Mouse (Mus musculus) urinary bladder, adult 2 months (tissue): ENCODE measurements at regions not wholly inside any gene's neighbourhood (a gene's known extent, or its start where the extent isn't known, plus 50 kb on each side); places are given as distances from the start of the nearest gene placed in this dataset.

Experiments used
- DNase-seq: peaks from one replicate; pipeline ENCODE4 v3.0.0; 2022; ENCODE audit warnings: low spot score

DNA sequence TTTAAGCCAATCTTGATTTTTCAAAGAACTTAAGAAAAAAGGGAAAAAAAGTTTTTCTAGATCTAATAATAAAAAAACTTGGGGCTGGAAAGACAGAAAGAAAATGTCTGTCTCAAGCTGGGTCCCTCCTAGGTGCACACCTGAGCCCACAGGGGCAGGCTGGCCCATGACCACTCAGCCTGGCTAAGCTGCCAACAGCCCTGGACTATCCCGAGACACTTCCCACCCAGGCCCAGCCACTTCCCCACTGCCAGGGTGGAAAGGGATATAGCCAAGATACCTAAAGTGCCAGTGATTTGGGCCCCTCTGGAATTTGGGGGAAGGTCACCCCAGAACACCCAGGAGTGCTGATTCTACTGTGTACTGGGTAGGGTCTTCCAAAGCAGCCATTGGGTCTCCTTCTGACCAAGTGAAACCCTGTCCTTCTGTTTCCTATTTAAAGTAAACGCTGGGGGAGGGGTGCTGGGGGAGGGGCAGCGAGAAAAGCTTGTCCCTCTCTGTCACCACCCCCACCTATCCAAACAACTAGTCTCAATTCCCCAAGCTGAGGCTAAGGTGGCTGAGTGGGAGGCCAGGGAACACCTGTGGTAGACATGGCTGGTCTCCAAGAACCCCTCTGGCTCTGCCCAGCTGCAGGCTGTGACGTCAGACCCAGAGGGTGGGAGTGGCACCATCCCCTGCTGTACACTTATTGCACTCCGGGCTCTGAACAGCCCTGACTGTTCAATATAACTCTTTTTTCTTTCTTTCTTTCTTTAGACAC is 62.6 kb downstream of the Mcfd2 start:
- DNase-seq: no peak

DNA sequence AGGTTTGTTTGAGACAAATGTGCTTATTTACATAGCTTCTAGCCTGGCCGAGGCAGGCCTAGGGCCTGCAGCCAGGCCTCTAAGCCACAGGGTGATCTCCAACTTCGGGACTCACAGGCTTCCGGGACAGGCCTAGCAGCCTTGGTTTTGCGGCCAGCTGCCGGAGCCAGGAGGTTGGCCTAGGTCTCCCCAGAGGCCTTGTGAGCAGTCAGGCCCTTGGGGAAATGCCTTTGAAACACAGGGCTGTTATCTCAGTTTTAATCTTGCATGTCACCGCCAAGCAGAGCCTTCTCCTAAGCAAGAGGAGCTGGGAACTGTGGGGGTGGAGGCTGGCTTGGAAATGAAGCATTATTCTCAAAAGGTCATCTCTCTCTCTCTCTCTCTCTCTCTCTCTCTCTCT is 63.2 kb downstream of the Mcfd2 start:
- peak; percentile 40 for DNase-seq

DNA sequence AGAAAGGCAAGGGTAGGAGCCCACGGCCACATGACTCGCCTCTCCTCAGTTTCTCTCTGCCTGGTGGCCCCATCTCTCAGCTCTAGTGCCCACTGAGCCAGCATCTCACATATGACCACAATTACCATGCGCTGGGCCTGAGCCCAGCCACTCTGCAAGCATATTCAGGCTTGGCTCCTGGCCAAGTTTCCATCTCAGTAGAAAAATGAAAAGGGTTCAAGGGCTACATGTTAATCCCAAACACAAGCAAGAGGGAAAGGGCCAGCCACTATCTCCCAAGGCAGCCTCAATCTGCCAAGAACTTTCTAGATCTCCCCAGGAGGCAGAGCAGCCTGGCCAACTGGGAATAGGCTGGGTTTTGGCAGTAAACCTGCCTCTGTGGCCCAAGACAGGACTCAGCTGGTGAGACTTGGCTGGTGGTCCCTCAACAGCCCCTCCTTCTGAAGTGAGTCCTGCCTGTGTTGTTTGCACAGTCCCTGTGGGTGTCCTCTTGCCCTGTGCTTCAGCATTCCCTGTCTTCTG is 65.0 kb downstream of the Mcfd2 start:
- DNase-seq: no peak

DNA sequence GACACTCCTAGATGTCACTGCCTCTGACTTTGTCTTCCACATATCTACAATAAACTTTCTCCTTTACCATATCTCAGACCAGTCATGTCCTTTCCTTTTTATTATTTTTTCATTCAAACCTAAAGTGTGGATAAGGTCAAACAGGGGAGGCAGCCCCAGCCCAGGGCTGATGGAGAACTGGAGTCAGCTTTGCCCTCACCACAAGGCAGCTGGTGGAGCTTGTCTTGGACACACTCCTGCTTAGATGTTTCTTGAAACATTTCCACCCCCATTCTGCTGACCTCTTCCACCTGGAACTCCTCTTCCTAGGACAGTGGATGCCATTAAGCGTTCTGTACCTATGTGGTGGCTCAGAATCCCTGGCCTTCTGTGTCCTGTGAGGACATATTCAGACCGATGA is 65.6 kb downstream of the Mcfd2 start:
- no peak for DNase-seq

DNA sequence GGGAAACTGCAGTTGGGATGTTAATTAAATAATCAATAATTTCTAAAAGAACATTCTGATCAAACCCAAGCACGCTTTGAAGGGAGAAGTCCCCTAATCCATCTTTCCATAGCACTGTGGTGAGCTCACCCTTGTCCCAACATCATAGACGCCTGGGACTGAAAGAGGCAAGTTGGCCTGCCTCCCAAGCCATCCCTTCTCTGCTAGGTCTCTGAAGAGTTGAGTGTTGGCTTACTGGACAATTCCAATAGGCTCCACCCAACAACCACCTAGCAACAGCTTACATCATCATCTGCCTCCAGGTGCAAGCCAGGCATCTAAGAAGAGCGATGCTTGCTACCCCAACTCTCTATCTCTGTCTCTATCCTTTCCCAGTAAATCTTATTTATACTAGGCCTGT is 66.6 kb downstream of the Mcfd2 start:
- no peak for DNase-seq

DNA sequence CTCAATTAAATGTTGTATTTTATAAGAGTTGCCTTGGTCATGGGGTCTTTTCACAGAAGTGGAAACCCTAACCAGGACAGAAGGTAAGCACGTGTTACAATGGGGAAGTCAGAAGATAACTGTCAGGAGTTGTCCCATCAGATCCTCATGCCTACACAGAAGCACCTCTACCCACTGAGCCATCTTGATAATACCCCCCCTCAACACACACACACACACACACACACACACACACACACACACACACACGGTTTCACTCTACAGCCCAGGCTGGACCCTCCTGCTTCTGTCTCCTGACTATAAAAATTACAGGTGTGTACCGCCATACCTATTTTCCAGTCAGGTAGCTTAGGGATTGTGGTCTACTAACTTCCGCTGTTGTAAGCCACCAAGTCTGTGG is 68.3 kb downstream of the Mcfd2 start:
- DNase-seq: no peak

DNA sequence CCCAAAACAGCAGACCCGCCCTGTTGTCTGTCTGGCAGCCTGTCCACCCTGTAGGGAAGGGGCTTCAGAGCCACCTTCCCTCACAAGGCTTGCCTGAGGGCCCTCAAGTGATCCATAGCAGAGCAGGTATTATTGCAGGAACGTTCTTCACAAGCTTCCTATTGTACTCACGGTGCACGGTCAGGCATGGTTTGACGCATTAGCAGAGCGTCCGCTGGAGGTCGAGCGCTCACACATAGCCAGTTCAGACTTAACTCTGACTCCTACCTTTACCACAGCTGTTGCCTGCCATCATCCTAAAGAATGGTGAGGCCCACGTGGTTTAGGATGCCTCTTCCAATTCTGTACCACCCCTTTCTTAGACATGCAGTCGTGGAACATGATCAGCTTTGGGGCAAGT is 71.1 kb downstream of the Mcfd2 start:
- DNase-seq: no peak

DNA sequence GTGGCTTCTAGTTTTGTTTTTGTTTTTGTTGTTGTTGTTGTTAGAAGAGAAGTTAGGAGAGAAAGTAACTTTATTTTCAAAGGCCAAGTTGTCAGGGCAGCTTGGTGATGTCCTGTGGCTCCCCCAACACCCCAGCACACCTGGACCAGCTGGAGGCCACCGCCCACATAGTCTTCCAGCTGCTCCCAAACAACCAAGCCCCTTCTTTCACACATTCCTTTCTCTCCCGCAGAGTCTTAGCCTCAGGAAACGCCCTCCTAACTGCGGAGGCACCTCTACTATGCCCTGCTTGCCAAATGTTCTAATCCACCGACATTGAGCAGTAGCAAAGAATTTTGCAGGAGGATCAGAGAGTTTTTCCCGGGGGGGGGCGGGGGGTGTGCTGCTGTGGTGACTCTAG is 72.3 kb downstream of the Mcfd2 start:
- no peak for DNase-seq

DNA sequence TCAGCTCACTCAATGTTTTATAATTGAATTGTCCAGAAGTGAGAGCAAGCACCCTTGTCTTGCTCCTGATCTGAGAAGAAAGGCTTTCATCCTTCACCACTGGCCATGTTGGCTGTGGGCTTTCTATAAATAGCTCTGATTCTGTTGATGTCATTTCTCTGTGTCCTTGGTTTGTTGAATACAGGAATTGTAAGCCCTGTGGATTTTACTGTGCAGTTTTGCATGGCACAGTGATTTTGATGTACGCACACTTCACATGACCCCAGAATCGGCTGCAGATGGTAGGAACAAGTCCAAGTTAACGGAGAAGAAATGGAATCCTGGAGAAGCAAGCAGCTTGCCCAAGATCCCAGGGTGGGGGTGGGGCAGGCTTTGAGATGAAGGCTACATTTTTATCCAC is 76.1 kb downstream of the Mcfd2 start:
- DNase-seq: no peak
